Mouse (Mus musculus) bone marrow, adult 2 months (tissue): ENCODE measurements around the gene Scamp4.

Source experiments
- CTCF ChIP-seq: fragments of 200-500 bp; IDR thresholded peaks from 2 replicates; pipeline ENCODE4 v1.5.1; 2011; ENCODE audit warnings: low read length, control low read depth; ENCODE audit not compliant: control insufficient read depth, insufficient read depth
- POLR2A ChIP-seq: fragments of 200-500 bp; IDR thresholded peaks from 2 replicates; pipeline ENCODE4 v1.6.1; 2011; ENCODE audit warnings: low read depth, mild to moderate bottlenecking, control low read depth, low read length, borderline replicate concordance; ENCODE audit not compliant: control insufficient read depth

DNA sequence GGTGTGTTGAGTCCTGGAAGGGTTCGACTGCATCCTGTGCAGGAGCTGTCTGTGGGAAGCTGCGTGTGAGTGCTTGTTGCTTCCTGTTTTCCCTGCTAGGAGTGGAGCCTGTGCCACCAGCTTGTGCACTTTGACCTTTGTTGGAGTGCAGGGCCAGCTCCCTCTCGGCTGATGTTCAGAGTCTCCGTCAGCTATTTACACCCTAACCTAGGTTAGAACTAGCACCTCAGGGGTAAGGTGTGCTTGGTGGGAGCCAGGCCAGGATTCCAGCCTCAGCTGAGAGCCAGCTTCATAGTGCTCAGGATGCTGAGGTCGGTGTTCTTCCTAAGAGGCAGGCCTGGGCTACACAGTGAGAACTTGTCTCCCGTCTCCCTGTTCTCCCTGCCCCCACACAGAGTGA lies 32.7 kb downstream of the Scamp4 start:
- TF ChIP-seq POLR2A: no peak
- TF ChIP-seq CTCF: no peak
